Mouse (Mus musculus): ENCODE data around the gene Fancg.

Gene Fancg

DNA sequence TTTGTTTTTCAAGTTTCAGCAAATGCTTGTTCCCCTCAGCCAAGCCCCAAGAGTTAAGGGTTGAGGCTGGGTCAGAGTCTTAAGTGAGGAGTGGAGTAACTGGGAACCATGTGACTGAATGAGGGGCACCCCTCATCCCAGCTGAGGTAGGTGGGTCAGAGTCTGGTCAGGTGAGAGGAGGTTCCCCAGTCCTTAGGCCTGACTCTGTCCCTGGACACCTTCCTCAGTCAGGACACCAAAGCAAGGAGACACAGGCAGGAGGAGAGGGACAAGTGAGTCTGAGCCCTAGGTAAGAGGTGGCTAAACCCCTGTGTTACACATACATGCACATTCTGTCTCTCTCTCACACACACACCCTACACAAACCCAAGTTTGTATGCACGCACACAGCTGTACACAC, 22.2 kb upstream of the Fancg start:
- DNase-seq, result no peak

DNA sequence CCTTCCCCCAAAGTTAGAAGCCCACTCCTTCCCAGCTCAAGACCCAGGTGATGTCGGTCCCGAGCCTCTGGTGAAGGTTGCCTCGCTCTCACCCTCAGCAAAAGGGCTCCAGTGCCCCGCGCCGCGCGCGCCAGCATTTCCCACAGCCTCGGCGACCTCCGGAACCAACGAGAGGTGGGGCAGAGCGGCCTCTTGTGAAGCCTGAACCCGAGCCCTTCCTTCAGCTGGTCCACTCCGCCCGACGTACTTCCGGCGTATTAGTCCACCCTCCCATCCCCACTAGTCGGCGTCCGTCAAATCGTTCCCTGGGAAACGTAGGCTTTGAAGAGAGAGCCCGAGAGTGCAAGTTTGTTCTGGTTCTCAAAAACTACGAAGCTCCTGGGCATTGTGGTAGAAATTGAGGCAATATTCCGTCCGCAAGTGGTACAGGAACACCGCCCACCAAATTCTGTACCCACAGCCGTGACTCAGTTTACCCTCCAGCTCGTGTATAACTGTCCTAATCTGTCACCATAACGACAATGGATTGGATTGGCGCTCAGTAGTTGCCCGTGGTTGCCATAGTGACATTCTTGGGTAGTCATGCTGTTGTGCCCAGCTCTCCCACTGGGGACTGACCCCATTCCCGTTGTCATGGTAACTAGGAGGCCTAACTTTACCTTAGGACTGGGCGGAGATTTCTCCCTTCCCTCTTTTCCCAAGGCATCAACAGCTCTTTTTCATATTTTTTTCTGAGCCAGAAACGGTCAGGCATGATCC, 21.1 kb upstream of the Fancg start, which contains the start of gene Stoml2:
TSS of gene Stoml2 (minus strand) at position 474 of the 759 bp plus-strand sequence.
- DNase-seq, result peak; percentile 91

GRCm38 (mm10) chr4:43030780-43031230, 20.5 kb upstream of the Fancg start:
- DNase-seq, result no peak

- no peak for DNase-seq
Observed at GRCm38 (mm10) chr4:43030352-43030751, 20.0 kb upstream of the Fancg start.

DNA sequence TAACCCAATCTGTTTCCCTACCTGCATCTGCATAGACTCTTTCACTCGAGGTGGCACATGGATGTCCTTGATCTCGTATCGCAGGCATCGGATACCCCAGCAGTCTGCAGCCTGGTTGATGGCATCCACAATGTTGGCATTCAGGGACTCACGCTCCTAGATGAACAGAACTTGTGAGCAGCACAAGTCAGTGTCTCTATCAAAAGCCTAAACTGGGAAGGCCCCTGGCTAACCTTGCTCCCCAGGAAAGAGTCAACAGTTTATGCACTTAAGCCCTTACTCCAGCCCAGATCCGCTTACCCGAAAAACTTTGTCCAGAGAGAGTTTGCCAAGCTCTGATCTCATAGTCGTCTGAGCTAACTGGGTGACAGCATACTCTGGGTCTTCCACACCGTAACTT, 19.4 kb upstream of the Fancg start:
- no peak for DNase-seq

- DNase-seq, result no peak
Observed at GRCm38 (mm10) chr4:43029121-43029520, 18.8 kb upstream of the Fancg start.

DNA sequence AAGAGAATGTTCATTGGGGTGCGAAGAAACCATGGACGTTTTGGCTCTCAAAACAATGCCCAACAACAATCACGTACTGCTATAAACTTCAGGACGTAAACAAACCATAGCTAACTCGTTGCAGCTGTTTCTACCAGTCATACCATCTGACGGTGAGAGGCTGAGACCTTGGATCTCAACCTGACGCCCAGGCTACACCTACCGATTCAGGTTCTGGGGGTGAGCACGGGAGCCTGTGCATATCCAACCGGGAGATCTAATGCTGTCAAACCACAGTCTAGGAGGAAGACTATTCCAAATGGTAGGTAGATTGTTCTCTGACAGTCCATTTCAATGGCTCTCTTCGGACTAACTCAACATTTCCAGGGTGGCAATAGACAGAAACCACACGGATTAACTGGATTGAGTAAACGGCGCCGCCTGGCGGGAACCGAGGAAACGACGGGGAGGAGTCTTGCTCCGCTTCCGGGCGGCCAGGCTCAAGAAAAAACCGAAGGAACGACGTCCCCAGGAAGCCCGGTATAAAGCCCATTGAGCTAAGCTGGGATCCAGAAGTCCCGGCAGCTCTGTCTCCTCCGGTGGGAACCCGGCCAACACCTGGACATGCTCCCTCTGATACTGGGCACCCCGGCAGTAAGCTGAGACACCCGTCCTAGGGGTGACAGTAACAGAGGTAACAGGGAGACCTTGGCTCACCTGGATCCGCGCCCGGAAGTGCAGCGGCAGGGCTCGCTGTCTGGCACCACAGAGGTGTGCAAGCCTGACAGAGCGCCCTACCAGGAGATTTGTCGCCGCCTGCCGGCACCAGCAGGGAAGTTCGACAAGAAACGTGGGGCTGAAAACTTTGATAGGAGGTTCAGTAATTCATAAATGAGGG, 15.0 kb upstream of the Fancg start, which contains the start of gene Pigo:
TSS of gene Pigo (minus strand) at position 736 of the 877 bp plus-strand sequence.
- peak; percentile 91 to 92 for DNase-seq

DNA sequence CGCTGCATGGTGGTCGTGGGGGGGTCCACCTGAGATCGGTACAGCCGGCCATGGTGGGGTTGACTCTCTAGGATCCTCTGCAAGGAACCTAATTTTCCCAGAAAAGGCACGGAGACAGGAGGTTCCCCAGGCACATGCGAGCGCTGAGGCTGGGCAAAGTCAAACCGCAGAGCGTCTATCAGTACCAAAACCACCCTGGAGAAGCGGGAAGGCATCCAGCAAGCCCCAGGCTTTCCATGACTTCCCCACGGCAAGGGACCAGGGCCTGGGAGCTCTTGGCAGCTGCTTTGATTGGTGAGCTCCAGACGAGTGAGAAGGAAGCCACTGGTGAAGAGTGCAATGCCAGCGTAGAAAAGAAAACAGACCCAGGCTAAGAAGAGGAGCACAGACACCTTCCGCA, 14.4 kb upstream of the Fancg start:
- no peak for DNase-seq

DNA sequence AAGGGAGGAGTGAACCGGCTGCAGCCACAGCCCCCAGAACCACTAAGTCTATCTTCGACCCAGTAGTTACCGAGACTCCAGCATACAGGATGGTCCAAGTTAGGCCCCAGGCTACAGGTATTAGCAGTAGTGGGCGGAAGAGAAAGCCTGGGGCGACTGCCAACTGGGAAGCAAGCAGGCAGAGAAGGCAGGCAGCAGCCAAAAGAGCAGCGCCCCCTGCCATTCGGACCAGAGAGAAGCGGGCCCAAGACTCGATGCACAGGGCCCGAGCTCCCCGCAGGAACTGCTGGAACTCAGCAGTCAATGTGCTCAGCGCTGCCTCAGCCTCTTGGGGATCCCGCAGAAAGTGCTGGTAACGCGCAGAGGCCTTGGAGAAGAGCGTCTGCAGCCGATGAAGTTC, 11.0 kb upstream of the Fancg start:
- DNase-seq, result no peak

DNA sequence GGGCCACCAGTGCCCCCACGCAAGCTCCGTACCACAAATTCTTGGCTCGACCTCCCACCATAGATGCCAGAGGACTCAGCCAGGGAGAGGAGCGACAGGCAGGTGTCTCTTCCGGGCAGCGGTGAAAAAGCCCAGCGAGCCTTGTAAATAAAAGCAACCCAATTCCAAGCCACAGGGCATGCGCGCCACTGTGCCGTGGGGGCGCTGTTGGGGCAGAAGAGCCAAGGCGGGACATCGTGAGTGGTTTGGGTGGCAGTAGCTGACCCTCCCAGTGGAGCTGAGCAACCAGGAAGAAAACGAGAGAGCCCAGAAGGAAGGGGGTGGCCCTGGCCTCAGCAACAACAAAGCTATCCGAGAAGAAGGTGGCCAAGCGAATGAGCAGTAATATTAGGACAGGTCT, 10.6 kb upstream of the Fancg start:
- DNase-seq, result no peak

GRCm38 (mm10) chr4:43019641-43020465, 9.5 kb upstream of the Fancg start:
- DNase-seq, result no peak

GRCm38 (mm10) chr4:43019176-43019575, 8.9 kb upstream of the Fancg start:
- no peak for DNase-seq

DNA sequence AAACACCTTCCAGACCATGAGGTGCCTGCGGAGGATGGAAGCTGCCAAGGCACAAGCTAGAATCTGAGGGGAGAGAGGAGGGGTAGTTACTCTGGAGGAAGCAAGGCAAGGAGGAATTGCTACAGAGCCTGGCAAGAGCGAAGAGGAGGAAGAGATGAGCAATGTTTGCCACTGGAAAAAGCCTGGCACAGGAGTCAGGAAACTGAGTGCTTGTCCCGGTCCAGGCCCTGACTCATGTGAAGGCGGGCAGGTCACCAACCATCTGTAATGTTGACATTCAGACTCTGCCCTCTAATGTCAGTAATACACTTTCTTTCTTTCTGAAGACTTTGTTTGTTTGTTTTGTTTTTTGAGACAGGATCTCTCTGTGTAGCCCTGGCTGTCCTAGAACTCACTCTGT, 7.8 kb upstream of the Fancg start:
- no peak for DNase-seq

GRCm38 (mm10) chr4:43012091-43012490, 1.8 kb upstream of the Fancg start:
- no peak for DNase-seq

DNA sequence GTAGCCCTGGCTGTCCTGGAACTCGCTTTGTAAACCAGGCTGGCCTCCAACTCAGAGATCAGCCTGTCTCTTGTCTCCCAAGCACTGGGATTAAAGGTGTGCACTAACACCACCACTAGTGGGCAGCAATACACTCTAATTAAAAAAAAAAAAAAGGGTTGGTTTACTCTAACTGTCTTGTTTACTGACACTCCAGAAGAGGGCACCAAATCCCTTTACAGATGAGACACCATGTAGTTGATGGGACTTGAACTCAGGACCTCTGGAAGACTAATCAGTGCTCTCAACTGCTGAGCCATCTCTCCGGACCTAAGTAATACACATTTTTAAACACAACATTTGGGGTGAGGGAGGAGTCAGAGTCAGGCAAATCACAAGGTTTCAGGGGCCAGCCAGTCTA, 4.5 kb downstream of the Fancg start:
- DNase-seq, result peak in 1 of 2 experiments; percentile 23

DNA sequence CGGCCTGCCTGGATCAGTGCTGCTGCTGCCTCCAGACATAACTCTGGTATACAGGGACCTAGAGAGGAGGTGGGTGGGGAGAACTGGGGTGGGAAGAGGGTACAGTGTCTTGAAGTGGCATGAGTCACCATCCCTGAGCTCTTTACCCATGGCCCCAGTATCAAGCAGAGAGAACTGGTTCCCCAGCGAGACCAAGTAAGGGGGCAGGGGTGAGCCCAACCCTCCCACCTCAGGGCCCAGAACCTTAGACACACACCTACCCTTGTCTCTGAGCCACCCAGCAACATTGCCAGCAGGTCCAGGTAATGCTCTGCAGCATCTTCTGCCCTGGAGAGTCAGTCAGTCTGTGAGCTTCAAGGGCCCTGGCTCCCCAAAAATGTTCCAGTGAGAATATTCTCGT, 5.4 kb downstream of the Fancg start:
- no peak for DNase-seq

GRCm38 (mm10) chr4:43002756-43003439, 7.4 kb downstream of the Fancg start:
- DNase-seq, result no peak

DNA sequence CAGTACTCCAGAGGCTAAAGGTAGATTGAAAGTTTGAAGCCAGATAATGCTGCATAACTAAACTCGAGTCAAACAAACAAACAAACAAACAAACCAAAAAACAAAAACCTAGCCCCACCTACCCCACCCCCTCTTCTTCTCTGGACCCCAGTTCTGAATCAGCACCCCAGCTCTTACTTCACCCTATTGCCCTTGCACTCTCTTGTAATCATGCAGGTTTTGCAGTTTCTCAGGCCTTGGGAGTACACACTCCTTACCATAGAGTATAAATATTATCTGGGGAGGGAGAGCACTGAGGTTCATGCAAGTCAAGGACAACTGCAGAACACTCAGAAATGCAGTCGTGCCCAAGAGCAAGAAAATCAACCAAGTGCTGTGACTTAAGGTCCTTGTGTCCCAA, 9.0 kb downstream of the Fancg start:
- no peak for DNase-seq

GRCm38 (mm10) chr4:43000141-43000986, 9.9 kb downstream of the Fancg start, which contains the start of gene Vcp:
TSS of gene Vcp (minus strand) at chr4:43000507.
- DNase-seq, result peak; percentile 98 to 99

- peak; percentile 72 to 77 for DNase-seq
Observed at GRCm38 (mm10) chr4:42999451-43000140, 10.7 kb downstream of the Fancg start.

DNA sequence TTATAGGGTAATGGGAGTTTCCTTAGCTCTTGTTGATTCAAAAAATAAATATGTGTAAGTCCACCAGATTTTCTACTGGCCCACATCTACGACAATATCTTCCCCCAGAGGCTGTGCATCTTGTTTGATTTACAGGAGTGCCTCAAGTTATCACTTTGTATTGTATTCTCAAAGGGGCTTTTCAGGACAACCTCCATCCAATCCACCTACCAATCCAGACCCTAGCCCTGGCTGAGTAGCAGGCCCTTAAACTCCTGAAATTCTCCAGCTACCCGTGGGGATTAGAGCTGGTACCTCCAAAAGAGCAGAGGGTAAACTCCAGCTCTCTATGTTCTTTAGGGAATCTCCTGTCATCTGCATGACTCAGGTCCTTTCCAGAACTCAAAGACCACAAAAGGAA, 12.3 kb downstream of the Fancg start:
- no peak for DNase-seq

Measured in thymus, postnatal 36 days (tissue).